Mouse (Mus musculus): ENCODE measurements at regions not wholly inside any gene's neighbourhood (a gene's known extent, or its start where the extent isn't known, plus 50 kb on each side); places are given as distances from the start of the nearest gene placed in this dataset.

- DNase-seq (ENCODE audit: low spot score in 2 of 2) = no peak
These were observed 192.3 kb downstream of the Gm5447 start for GRCm38 (mm10) chr13:31166286-31166685.

GRCm38 (mm10) chr13:31168854-31169253 is 194.8 kb downstream of the Gm5447 start:
- no peak for DNase-seq (ENCODE audit: low spot score in 2 of 2)

GRCm38 (mm10) chr13:31171751-31172150 is 197.7 kb downstream of the Gm5447 start:
- no peak for DNase-seq (ENCODE audit: low spot score in 2 of 2)

- no peak for DNase-seq (ENCODE audit: low spot score in 2 of 2)
These were observed 198.6 kb downstream of the Gm5447 start for GRCm38 (mm10) chr13:31172580-31172979.

- DNase-seq (ENCODE audit: low spot score in 2 of 2) = no peak
These were observed 204.2 kb downstream of the Gm5447 start for GRCm38 (mm10) chr13:31177999-31178783.

GRCm38 (mm10) chr13:31178964-31179363 is 205.0 kb downstream of the Gm5447 start:
- DNase-seq (ENCODE audit: low spot score in 2 of 2) = no peak

- DNase-seq (ENCODE audit: low spot score in 2 of 2) = peak; percentile 11 to 20
These were observed 205.5 kb downstream of the Gm5447 start for GRCm38 (mm10) chr13:31179407-31180001.

GRCm38 (mm10) chr13:31181530-31181929 is 207.5 kb downstream of the Gm5447 start:
- DNase-seq (ENCODE audit: low spot score in 2 of 2) = no peak

- DNase-seq (ENCODE audit: low spot score in 2 of 2) = no peak
These were observed 211.1 kb downstream of the Gm5447 start for GRCm38 (mm10) chr13:31184845-31185834.

- no peak for DNase-seq (ENCODE audit: low spot score in 2 of 2)
These were observed 213.0 kb downstream of the Gm5447 start for GRCm38 (mm10) chr13:31186805-31187589.

GRCm38 (mm10) chr13:31189116-31189515 is 215.1 kb downstream of the Gm5447 start:
- DNase-seq (ENCODE audit: low spot score in 2 of 2) = no peak

- DNase-seq (ENCODE audit: low spot score in 2 of 2) = no peak
These were observed 216.0 kb downstream of the Gm5447 start for GRCm38 (mm10) chr13:31190036-31190435.

- DNase-seq (ENCODE audit: low spot score in 2 of 2) = no peak
These were observed 217.5 kb downstream of the Gm5447 start for GRCm38 (mm10) chr13:31191344-31192139.

GRCm38 (mm10) chr13:31194971-31195370 is 221.0 kb downstream of the Gm5447 start:
- DNase-seq (ENCODE audit: low spot score in 2 of 2) = no peak

- DNase-seq (ENCODE audit: low spot score in 2 of 2) = no peak
These were observed 222.5 kb downstream of the Gm5447 start for GRCm38 (mm10) chr13:31196546-31196945.

- no peak for DNase-seq (ENCODE audit: low spot score in 2 of 2)
These were observed 223.6 kb downstream of the Gm5447 start for GRCm38 (mm10) chr13:31197593-31197992.

- no peak for DNase-seq (ENCODE audit: low spot score in 2 of 2)
These were observed 225.4 kb downstream of the Gm5447 start for GRCm38 (mm10) chr13:31199384-31199783.

GRCm38 (mm10) chr13:31204068-31204467 is 230.1 kb downstream of the Gm5447 start:
- no peak for DNase-seq (ENCODE audit: low spot score in 2 of 2)

- no peak for DNase-seq (ENCODE audit: low spot score in 2 of 2)
These were observed 232.4 kb downstream of the Gm5447 start for GRCm38 (mm10) chr13:31206381-31206780.

GRCm38 (mm10) chr13:31207709-31208108 is 233.7 kb downstream of the Gm5447 start:
- DNase-seq (ENCODE audit: low spot score in 2 of 2) = peak in 1 of 2 experiments; percentile 16
